Mouse (Mus musculus): Measurements from ENCODE around the gene Atg7. TPM values are rescaled to one million over a fixed set of nuclear protein-coding genes. Genes with fewer than 3 reads are reported as not detected.

Atg7 gene
- polyA plus RNA-seq, 1 experiment from 2014 or later, result 18.4 TPM

DNA sequence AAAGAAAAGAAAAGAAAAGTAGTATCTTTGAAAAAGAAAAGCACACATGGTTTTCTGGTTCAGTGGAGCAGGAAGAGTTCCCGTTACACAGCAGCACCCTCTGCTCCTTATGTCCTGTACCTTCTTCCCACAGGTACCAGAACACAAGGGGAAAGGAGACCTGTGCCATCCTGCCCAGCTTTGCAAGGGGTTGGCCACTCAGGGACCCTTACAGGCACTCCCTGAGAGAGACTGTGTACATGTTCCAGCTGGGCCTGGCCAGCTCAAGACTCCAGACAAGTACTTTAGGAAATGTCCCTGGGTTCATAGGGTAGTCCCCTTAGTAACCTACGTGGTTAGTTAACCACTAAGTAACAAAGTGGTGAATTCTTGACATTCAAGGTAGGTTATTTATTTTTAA is 100.9 kb downstream of the Atg7 start:
- Histone ChIP-seq H3K27ac (replicated peaks; ENCODE audit: low read depth, low read length) (no peak overlapping the region), H3K4me3 (replicated peaks; ENCODE audit: low read depth, low read length) (no peak overlapping the region), H3K9ac (replicated peaks; ENCODE audit: low read length) (no peak overlapping the region), H3K36me3 (ENCODE audit: control insufficient read depth, insufficient read depth, low read length) (no peaks in the 10 kb centered on the region), H3K27me3 (ENCODE audit: control insufficient read depth, insufficient read depth, low read length) (no peaks in the 10 kb centered on the region), H3K4me1 (ENCODE audit: control insufficient read depth, insufficient read depth, low read length) (no peaks in the 10 kb centered on the region), H3K9me3 (ENCODE audit: control insufficient read depth, low read length) (peaks cover 13% of the 10 kb centered on the region; the same call in 1 of the 2 replicates), H3K4me2 (ENCODE audit: low read length) (no peak overlapping the region)
- WGBS, result 72% methylated on average over 2 of the region's 2 CpGs
- DNase-seq, result no peak
- ATAC-seq (ENCODE audit: low FRiP score, low TSS enrichment), result no peak

DNA sequence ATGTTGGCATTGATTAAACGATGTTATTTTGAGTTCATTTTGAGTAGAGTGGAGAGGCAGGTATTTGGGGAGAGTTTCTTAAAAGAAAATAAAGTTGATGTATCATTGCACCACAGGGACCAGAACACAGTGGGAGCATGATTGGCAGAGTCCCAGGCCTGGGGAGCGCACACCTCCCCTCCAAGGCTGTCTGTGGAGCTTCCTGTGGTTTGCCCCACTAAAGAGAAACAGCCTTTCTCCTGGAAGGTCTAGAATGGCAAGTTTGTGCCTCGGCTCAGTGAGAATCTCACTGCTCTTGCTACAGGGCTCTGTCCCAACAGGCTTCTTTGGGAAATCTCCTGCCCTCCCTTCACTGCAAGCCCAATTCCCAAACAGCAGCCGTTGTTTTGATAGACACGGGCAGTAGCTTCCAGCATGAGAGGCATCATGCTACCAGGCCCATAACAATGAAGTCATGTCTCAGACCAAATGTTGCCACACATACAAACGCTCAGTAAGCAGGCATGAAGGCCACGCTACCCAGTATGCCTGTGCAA is 103.6 kb downstream of the Atg7 start:
- DNase-seq (no peak), ATAC-seq (ENCODE audit: low FRiP score, low TSS enrichment) (no peak)
- H3K27ac ChIP-seq (replicated peaks; ENCODE audit: low read depth, low read length), result no peak overlapping the region
- H3K4me1 ChIP-seq (ENCODE audit: control insufficient read depth, insufficient read depth, low read length), result no peaks in the 10 kb centered on the region
- WGBS, result 87% methylated on average over 7 of the region's 7 CpGs
- H3K9ac ChIP-seq (replicated peaks; ENCODE audit: low read length), result no peak overlapping the region
- H3K4me2 ChIP-seq (ENCODE audit: low read length), result no peak overlapping the region
- H3K4me3 ChIP-seq (replicated peaks; ENCODE audit: low read depth, low read length), result no peak overlapping the region
- 0 out of 2 replicates have a peak, but pooled peaks cover 8% of the 10 kb centered on the region for H3K9me3 ChIP-seq (ENCODE audit: control insufficient read depth, low read length)
- H3K27me3 ChIP-seq (ENCODE audit: control insufficient read depth, insufficient read depth, low read length), result no peaks in the 10 kb centered on the region
- H3K36me3 ChIP-seq (ENCODE audit: control insufficient read depth, insufficient read depth, low read length), result no peaks in the 10 kb centered on the region

DNA sequence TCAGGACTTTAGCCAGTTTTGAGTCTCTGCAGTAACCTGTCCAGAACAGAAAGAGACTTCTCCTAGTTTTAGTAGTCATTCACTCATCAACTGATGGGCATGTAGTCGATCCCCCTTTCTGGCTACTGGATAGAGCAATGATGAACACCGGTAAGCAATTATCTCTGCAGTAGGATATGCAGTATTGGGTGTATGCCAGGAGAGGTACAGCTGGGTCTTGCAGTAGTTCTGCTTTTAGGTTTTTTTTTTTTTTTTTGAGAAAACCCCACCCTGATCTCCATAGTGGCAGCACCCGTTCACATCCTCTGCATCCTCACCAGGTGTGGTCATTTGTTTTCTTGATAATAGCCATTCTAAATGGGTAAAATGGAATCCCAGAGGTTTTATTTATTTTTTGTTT is 105.5 kb downstream of the Atg7 start:
- H3K36me3 ChIP-seq (ENCODE audit: control insufficient read depth, insufficient read depth, low read length), result no peaks in the 10 kb centered on the region
- DNase-seq, result no peak
- H3K4me1 ChIP-seq (ENCODE audit: control insufficient read depth, insufficient read depth, low read length), result no peaks in the 10 kb centered on the region
- H3K9ac ChIP-seq (replicated peaks; ENCODE audit: low read length), result no peak overlapping the region
- no peak for ATAC-seq (ENCODE audit: low FRiP score, low TSS enrichment)
- no peak overlapping the region for H3K4me3 ChIP-seq (replicated peaks; ENCODE audit: low read depth, low read length)
- no peaks in the 10 kb centered on the region for H3K9me3 ChIP-seq (ENCODE audit: control insufficient read depth, low read length)
- 92% methylated on average over 3 of the region's 3 CpGs for WGBS
- H3K27ac ChIP-seq (replicated peaks; ENCODE audit: low read depth, low read length), result no peak overlapping the region
- no peak overlapping the region for H3K4me2 ChIP-seq (ENCODE audit: low read length)
- H3K27me3 ChIP-seq (ENCODE audit: control insufficient read depth, insufficient read depth, low read length), result no peaks in the 10 kb centered on the region

DNA sequence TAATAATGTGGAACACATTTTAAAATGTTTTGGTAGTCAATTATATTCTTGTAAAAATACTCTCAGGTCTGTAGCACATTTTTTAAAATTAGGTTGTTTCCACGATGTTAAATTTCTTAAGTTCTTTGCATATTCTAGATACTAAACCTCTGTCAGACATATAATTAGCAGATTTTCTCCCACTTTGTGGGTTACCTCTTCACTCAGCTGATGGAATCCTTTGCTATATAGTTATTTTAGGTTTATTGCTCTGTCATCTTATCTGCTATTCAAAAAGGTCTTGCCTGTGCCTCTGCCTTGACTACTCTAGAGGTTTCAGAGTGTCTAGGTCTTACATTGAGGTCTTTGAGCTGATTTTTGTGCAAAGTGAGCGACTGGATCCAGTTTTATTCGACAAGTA is 106.0 kb downstream of the Atg7 start:
- no peak overlapping the region for H3K4me3 ChIP-seq (replicated peaks; ENCODE audit: low read depth, low read length)
- H3K27ac ChIP-seq (replicated peaks; ENCODE audit: low read depth, low read length), result no peak overlapping the region
- H3K4me2 ChIP-seq (ENCODE audit: low read length), result no peak overlapping the region
- ATAC-seq (ENCODE audit: low FRiP score, low TSS enrichment) (no peak), DNase-seq (no peak)
- WGBS, result 95% methylated on average over 3 of the region's 3 CpGs
- H3K4me1 ChIP-seq (ENCODE audit: control insufficient read depth, insufficient read depth, low read length), result no peaks in the 10 kb centered on the region
- H3K27me3 ChIP-seq (ENCODE audit: control insufficient read depth, insufficient read depth, low read length), result no peaks in the 10 kb centered on the region
- no peaks in the 10 kb centered on the region for H3K36me3 ChIP-seq (ENCODE audit: control insufficient read depth, insufficient read depth, low read length)
- no peak overlapping the region for H3K9ac ChIP-seq (replicated peaks; ENCODE audit: low read length)
- H3K9me3 ChIP-seq (ENCODE audit: control insufficient read depth, low read length), result no peaks in the 10 kb centered on the region

DNA sequence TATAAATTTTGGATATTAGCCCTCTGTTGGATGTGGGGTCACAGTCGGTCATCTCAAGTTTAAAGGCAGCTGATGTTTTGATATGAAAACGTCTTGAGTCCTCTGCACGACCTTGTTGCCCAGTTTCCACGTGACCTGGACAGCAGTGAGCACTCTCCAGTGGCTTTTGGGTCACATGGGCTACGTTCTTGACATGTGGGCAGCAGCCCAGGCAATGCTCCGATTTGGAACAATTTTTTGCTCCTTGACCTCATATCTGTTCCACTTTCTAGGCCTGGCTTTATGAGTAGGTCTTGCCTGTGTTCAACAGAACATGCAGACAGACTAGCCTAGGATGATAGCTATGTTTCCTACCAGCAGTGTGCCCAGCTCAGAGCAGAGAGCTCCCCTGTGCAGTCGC is 115.9 kb downstream of the Atg7 start:
- 85% methylated on average over 7 of the region's 7 CpGs for WGBS
- no peak overlapping the region for H3K4me3 ChIP-seq (replicated peaks; ENCODE audit: low read depth, low read length)
- H3K36me3 ChIP-seq (ENCODE audit: control insufficient read depth, insufficient read depth, low read length), result no peaks in the 10 kb centered on the region
- no peak overlapping the region for H3K4me2 ChIP-seq (ENCODE audit: low read length)
- no peak overlapping the region for H3K27ac ChIP-seq (replicated peaks; ENCODE audit: low read depth, low read length)
- no peaks in the 10 kb centered on the region for H3K9me3 ChIP-seq (ENCODE audit: control insufficient read depth, low read length)
- H3K9ac ChIP-seq (replicated peaks; ENCODE audit: low read length), result no peak overlapping the region
- DNase-seq (no peak), ATAC-seq (ENCODE audit: low FRiP score, low TSS enrichment) (no peak)
- no peaks in the 10 kb centered on the region for H3K27me3 ChIP-seq (ENCODE audit: control insufficient read depth, insufficient read depth, low read length)
- no peaks in the 10 kb centered on the region for H3K4me1 ChIP-seq (ENCODE audit: control insufficient read depth, insufficient read depth, low read length)

DNA sequence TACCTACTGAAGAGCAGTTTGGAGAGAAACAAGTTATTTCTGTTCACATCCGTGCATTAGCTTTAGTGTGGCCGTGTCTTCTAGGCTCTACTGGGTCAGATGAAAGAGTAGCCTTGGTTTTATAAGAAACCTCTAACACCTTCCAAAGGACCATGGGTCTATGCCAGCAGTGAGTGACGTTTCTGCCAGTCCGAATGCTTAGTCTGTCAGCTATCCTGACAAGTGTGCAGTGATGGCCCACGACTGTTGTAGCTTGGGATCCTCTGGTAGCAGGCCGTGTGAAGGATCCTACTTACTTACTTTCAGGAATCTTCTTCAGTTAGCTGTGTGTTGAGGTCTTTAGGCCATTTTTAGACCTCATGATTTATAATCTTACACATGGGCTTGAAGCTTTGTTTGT is 123.4 kb downstream of the Atg7 start:
- ATAC-seq (ENCODE audit: low FRiP score, low TSS enrichment), result no peak

DNA sequence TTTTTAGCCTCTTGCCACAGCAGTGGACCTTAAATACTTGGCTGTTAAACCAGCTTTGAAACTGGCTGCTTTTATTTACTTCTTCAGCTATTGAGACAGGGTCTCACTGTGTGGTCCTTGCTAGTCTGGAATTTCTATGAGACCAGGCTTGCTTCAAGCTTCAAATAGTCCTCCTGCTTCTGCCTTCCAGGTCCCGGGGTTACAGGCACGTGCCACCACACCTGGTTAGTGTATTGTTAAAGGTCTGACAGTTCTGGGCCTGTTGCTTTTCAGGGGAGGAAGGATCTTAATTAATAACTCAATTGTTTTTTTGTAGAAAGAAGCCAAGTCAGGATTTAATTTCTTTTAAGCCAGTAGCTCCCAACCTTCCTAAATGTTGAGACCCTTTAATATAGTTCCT is 124.8 kb downstream of the Atg7 start:
- Histone ChIP-seq H3K9ac (replicated peaks; ENCODE audit: low read length) (no peak overlapping the region), H3K4me1 (ENCODE audit: control insufficient read depth, insufficient read depth, low read length) (no peaks in the 10 kb centered on the region), H3K4me2 (ENCODE audit: low read length) (no peak overlapping the region), H3K4me3 (replicated peaks; ENCODE audit: low read depth, low read length) (no peak overlapping the region), H3K9me3 (ENCODE audit: control insufficient read depth, low read length) (no peaks in the 10 kb centered on the region), H3K27me3 (ENCODE audit: control insufficient read depth, insufficient read depth, low read length) (no peaks in the 10 kb centered on the region), H3K36me3 (ENCODE audit: control insufficient read depth, insufficient read depth, low read length) (no peaks in the 10 kb centered on the region), H3K27ac (replicated peaks; ENCODE audit: low read depth, low read length) (no peak overlapping the region)
- ATAC-seq (ENCODE audit: low FRiP score, low TSS enrichment) (no peak), DNase-seq (no peak)
- 68% methylated on average over 2 of the region's 2 CpGs for WGBS

More for the DNA sequence above, 123.4 kb downstream of the Atg7 start:
- WGBS, result 87% methylated on average over 6 of the region's 6 CpGs
- Histone ChIP-seq H3K9ac (replicated peaks; ENCODE audit: low read length) (no peak overlapping the region), H3K27me3 (ENCODE audit: control insufficient read depth, insufficient read depth, low read length) (no peaks in the 10 kb centered on the region), H3K9me3 (ENCODE audit: control insufficient read depth, low read length) (no peaks in the 10 kb centered on the region), H3K36me3 (ENCODE audit: control insufficient read depth, insufficient read depth, low read length) (no peaks in the 10 kb centered on the region), H3K4me2 (ENCODE audit: low read length) (no peak overlapping the region), H3K27ac (replicated peaks; ENCODE audit: low read depth, low read length) (no peak overlapping the region), H3K4me3 (replicated peaks; ENCODE audit: low read depth, low read length) (no peak overlapping the region), H3K4me1 (ENCODE audit: control insufficient read depth, insufficient read depth, low read length) (no peaks in the 10 kb centered on the region)
- DNase-seq, result no peak

DNA sequence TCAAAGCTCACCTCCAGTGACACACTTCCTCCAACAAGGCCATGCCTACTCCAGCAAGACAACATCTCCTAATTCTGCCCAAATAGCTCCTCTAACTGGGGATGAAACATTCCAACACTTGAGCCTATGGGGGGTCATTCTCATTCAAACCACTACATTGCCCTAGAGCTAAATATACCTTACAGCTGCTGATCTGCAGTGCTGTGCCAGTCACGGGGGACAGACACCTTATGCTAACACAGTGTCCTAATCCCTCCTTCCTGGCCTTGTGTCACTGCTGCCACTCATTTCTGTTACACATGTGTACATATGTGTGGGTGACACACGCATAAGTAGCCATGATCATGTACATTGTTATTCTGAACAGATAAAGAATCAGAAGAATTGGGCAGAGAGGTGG is 127.4 kb downstream of the Atg7 start:
- H3K4me3 ChIP-seq (replicated peaks; ENCODE audit: low read depth, low read length), result no peak overlapping the region
- no peak overlapping the region for H3K4me2 ChIP-seq (ENCODE audit: low read length)
- no peaks in the 10 kb centered on the region for H3K4me1 ChIP-seq (ENCODE audit: control insufficient read depth, insufficient read depth, low read length)
- H3K27me3 ChIP-seq (ENCODE audit: control insufficient read depth, insufficient read depth, low read length), result no peaks in the 10 kb centered on the region
- ATAC-seq (ENCODE audit: low FRiP score, low TSS enrichment), result no peak
- H3K36me3 ChIP-seq (ENCODE audit: control insufficient read depth, insufficient read depth, low read length), result no peaks in the 10 kb centered on the region
- DNase-seq, result no peak
- no peak overlapping the region for H3K9ac ChIP-seq (replicated peaks; ENCODE audit: low read length)
- no peaks in the 10 kb centered on the region for H3K9me3 ChIP-seq (ENCODE audit: control insufficient read depth, low read length)
- WGBS, result 85% methylated on average over 2 of the region's 2 CpGs
- no peak overlapping the region for H3K27ac ChIP-seq (replicated peaks; ENCODE audit: low read depth, low read length)

DNA sequence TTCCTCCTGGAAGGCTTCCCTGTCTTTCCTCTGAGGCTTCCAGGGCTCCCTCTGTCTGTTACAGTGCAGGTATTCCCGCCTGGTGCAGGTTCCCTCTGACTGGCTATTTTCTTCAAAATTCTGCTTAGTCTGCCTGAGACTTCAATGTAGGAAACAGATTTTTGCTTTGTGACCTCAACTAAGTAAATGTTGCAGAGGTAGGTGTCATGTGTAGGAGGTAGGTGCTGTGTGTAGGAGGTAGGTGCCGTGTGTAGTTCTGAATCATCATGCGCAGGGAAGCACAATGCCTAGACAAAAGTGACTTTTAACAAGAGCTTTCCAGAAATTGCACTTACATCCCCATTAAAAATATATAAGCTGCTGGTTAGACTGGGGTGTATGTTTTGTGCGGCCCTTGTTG is 128.6 kb downstream of the Atg7 start:
- no peaks in the 10 kb centered on the region for H3K4me1 ChIP-seq (ENCODE audit: control insufficient read depth, insufficient read depth, low read length)
- 87% methylated on average over 4 of the region's 4 CpGs for WGBS
- no peak for ATAC-seq (ENCODE audit: low FRiP score, low TSS enrichment)
- no peaks in the 10 kb centered on the region for H3K36me3 ChIP-seq (ENCODE audit: control insufficient read depth, insufficient read depth, low read length)
- H3K9me3 ChIP-seq (ENCODE audit: control insufficient read depth, low read length), result no peaks in the 10 kb centered on the region
- no peaks in the 10 kb centered on the region for H3K27me3 ChIP-seq (ENCODE audit: control insufficient read depth, insufficient read depth, low read length)
- no peak overlapping the region for H3K27ac ChIP-seq (replicated peaks; ENCODE audit: low read depth, low read length)
- no peak overlapping the region for H3K4me2 ChIP-seq (ENCODE audit: low read length)
- no peak overlapping the region for H3K4me3 ChIP-seq (replicated peaks; ENCODE audit: low read depth, low read length)
- DNase-seq, result no peak
- H3K9ac ChIP-seq (replicated peaks; ENCODE audit: low read length), result no peak overlapping the region

All from midbrain, embryonic 14.5 days (tissue).